Mouse (Mus musculus): Measurements from ENCODE around the gene Cux2. TPM values are rescaled to one million over a fixed set of nuclear protein-coding genes. Genes with fewer than 3 reads are reported as not detected.
A peak's percentile ranks its signal among the peaks of the same experiment; 100 is the strongest.

Gene Cux2
- total RNA-seq, 2 experiments from 2014 or later, result 1.1 to 1.5 TPM

DNA sequence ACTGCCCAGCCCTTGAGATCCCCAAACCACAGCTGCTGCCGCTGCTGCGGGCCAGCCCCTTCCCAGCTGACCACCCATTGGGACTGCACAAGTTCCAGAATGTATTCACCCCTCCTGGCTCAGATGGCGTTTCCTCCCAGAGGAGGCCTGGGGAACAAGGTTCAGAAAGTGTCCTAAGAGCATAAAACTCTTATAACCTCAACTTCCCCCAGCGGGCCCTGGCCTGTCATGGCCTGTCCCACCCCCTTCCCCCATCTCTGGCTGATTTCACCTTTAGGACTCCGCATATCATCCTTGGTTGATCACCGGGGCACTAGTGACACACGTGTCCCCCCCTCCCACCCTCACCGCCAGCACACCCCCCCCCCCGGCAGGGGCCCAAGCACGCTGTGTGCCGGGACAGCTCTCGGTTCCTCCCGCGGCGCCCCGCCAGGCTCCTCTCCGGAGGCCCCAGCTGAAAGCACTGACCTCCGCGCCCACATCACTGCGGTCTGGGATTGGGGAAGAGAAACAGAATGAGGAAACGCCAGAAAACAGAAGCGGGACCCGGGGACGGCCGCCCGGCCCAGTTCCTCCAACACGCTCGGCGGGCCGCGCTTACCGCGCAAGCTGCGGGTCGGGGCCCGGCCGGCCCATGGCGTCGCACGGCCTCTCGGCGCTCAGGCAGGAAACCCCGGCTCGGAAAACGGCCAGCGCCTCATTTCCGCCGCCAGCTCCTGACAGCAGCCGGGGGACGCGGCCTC lies 213.8 kb downstream of the Cux2 start:
- DNase-seq, result no peak

DNA sequence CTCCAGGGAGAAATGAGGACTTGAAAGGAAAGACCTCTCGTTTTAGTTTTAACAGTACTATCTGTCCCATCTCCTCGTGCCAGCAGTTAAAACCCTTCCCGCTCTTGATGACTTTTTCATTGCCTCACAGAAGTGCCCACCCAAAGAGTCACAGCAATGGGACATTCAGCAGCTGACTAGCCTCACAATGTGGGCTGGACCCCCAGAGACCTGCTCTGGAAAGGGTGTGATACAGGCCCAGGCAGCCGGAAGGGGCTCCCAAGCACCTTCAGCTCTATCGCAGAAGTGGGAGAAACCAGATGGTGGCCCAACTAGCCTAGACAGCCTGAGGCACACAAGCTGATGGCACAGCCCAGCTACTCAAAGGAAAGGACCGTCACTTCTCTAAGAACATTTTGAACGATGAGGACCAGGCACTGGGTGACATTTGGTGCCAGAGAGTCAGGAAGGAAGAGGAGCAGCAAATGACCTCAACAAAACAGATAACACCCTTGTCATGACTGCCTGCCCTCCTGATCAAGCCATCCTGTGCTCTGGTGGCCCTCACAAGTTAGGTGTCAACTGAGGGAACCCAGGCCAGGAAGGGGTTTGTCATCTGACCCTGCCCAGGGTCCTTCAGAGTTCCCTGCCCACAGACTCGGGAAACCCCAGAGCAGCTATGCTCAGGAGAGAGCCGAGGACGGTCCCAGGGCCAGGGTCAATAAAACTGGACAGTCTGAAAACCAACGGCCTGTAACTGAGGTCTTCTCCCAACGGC lies 214.7 kb downstream of the Cux2 start:
- no peak for DNase-seq

DNA sequence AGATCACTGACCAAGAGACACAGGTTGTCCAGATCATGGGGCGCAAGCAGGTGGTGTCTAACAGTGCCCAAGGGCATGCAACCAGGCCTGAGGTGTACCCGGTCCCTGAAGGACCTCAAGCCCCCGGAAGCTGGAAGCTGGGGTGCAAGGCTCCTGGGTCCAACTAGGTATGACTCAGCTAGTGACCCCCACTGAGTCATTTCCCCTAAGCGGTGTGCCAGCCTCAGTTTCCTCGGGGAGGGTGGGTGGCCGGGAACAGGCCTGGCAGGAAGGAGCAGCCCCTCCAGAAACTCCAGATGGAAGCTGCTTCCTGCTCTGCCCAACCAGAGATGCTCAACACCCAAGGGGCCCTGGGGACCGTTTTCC lies 215.7 kb downstream of the Cux2 start:
- no peak for DNase-seq

DNA sequence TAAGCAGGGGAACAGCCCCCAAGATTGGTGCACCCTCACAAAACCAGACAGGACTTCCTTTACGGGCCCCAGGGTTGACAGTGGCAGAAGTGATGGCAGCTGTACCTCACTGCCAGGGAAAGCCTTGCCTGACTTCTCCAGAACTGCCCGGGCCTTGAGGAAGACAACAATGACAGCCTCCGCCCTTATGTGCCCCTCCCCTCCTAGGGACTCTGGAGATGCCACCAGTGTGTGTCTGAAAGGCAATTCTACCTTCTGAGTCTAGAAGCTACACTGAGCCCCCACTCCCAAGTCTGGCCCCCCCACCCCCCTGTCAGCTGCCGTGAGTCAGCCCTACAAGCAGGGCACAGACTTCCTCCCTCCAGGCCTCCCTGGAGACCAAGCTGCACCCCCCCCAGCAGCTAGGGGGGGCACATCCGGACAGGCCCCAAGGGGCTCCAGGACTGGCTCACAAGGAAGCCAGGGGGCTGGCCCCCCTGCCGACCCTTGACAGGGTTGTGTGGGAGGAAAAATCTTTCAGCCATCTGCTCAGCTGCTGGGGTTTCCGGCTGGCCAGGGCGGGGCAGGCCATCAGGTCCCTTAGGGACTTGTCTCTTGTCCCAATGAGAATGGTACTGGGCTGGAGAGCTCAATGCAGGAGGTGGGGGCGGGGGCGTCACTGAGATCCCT lies 216.2 kb downstream of the Cux2 start:
- DNase-seq, result peak; percentile 47

DNA sequence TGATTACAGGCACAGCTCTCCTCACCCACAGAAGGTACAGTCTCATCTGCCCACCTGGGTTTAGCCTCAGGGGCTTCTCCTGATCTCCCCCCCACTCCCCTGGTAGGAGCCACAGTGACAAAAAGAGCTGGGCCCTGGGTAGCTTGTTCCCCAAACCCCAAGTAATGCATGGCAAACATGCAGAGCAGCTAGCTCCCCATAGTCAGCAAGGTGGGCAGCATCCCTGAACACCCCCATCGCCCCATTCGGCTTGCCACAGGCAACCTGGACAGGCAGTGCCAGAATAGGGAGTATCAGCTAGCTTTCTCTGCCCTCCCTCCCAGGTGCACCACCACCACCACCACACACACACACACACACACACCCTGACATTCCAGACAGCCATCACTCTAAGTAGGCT lies 216.7 kb downstream of the Cux2 start:
- DNase-seq, result no peak

DNA sequence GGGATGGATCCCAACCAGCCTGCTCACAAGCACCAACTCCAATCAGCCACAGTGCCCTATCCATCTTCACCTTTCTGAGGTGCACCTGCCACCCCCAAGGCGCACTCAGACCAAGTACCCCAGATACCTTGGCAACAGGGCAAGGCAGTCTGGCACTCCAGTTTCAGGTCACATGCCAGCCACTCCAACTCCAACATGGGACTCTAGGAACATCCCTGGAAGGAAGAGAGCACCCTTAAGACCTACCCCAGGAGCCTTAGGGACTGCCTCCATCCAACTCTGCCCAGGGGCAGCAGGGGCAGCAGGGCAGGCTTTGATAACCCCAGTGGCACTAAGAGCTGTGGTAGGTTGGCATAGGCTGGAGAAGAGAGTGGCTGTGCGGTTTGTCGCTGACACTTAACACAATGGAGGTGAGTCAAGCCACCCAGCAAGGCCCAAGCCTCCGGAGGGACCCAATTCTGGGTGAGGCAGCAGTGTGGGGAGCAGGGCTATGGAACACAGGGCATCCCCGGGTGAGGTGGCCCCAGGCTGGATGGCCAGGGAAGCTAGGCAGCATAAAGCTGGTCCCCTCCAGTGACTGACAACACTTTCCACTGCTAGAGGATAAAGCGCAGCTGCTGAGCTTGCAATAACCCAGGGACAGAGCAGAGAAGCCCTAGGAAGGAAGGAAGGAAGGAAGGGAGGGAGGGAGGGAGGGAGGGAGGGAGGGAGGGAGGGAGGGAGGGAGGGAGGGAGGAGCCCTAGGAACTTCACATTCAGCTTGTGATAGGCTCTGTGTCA lies 217.3 kb downstream of the Cux2 start:
- DNase-seq, result no peak

DNA sequence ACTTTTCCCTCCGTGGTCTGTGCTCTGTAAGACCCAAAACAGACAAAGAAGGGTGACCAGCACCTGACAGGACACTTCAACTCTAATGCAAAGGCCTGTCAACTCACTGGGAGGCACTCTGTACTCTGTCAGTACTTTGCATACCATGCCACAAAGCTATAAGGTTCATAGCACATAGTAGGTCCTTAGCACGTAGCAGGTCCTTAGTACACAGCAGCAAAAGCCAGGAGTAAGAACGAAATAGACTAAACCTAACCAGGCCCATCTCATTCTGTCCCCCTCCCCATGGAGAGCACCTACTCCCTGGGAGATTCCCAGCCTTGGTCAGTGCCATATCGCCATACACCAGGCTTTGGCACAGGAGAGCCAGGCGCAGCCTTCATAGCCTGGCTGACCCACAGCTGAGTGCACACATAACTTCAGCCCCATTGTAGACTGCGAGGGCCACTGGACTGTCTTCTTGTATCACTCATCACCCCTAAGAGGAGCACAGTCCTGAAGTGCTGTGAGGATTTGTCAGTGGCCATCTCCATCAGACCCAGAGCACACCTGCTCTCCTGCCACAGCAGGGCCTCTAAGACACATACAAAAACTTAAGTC lies 218.8 kb downstream of the Cux2 start:
- no peak for DNase-seq

DNA sequence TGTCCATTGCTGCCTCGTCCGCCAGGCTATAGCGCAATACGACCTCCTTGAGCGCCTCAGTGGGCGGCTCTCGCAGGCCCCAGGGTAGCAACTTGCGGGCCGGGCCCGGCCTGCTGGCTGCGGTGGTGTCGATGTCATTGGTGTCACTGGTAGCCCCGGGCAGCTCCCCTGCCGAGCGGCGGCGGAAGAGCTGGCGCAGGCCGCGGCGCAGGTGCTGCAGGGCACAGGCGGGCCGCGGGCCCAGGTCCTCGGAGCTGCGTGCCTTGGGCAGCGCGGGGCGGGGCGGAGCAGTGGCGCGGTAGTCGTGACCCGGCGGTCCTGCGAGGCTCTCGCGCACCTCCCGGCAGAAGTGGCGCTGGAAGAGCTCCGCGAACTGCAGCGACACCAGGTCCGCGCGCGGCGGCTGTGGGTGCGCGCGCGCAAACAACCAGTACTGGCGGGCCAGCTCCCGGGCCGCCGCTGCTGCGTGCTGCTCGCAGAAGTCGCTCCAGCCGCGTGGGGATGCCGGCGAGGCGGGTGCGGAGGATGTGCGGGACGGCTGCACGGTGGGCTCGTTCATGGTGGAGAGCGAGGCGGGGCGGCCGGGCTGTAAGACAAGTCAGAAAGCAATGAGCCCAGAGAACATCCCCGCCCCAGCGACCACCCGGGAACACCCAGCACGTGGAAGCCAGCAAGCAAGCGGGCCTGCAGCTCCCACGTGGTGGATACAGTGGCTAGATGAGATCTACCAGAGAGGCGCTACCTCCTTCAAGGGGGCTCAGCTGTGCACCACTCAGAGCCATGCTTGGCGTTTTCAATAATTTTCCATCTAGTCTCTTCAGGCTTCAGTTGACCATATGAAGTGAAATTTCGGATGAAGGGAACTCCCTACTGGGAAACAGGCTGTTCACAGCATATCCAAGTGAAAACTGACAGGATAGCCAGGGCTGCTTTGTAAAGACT lies 221.1 kb downstream of the Cux2 start:
- DNase-seq, result peak; percentile 56

DNA sequence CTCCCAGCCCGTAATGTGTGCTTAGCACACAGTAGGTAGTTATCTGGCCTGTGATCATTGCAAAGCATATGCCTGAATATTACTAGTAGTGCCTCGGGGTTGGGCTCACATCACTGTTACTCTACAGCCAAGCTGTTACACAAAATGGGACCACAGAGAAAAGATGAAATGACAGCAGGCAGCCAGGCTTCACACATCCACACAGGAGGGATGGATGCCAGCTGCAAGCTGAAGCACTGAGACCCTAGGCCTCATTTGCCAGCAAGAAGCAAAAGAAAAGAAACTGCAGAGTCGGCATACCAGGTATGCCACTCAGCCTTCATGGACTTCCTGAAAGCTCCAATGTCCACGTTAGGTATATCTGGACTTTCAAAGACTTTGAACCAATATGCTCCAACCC lies 222.0 kb downstream of the Cux2 start:
- no peak for DNase-seq

DNA sequence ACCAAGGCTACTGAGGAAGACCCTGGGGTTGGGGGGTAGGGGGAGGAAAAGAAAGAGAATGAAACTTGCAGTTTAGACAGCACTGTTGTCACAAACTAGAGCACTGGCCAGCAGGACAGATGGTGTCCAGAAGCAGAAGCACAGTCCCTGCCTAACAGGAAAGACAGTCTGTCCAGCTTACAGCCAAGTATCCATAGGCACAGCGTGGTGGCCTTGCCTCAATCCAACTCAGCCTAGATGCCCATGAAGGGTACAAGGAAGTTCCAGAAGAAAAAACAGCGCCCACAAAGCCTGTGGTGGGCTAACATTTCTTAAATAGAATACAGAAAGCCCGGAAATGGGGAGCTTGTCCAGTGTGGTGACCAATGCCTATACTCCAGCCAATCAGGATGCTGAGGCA lies 224.3 kb downstream of the Cux2 start:
- DNase-seq, result peak; percentile 2

DNA sequence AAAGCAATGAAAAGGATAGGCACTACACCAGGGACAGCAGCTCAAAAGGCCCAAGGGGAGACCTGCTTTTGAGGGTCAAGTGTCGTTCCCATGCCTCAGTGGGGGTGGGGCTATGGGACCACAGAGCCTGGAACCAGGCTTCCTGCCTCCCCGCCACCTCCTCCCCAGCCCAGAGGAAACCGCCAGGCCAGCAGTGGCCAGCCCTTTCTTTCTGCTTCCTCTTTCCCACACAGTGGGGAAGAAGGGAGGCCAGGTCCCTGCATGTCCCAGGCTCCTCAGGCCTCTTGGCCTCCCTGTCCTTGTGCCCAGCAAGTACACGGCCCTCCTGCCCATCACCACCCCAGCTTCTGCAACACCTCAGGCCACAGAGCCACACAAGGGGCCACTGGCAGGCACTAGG lies 225.8 kb downstream of the Cux2 start:
- DNase-seq, result no peak

DNA sequence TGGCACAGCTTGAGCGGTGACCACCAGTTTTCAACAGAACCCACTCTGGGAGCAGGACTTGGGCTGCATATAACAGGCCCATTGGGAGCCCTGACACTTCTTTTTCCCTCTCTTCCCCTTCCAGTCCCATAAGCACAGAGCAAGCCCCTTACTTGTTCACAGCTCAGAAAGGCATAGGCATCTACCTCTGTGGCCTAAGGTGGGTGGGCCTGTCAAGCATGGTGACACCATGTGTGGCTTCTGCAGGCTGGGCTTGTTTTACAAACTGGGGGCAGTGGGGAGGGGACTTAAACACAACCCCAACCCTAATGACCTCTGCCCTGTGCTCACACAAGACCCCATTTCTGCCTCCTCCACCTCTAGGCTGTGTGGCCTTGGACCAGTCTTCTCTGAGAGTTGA lies 226.2 kb downstream of the Cux2 start:
- DNase-seq, result no peak

DNA sequence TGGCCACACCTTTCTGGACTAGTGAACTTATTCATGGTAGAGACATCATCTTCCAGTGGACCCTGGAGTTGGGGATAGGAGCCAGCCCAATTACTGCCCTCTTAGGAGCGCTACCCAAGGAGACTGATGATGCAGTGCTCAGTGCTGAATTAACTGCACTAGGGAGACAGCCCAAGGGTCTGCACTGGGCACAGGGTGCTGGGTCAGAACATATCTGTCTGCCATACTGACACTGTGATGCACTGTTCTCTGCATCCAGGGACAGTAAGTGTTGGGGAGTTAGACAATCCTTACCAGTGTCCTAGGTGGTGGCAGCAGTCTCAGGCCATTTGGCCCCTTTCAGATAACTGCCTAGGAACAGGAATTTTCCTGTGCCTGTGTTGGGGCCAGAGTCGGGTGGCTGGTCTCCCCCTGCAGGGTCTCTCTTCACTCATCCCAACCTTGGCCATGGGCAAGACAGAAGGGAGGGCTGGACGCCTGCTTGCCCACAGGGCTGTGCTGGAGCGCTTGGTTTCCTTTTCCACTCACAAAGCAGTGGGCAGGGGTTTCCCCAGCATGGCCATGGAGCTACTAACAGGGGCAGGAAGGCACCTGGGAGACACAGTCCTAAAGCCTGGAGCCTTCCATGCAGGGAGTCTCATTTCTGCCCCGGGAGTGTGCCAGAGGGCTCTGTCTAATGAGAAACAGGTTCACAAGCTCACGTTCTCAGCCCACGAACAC lies 227.0 kb downstream of the Cux2 start:
- no peak for DNase-seq

DNA sequence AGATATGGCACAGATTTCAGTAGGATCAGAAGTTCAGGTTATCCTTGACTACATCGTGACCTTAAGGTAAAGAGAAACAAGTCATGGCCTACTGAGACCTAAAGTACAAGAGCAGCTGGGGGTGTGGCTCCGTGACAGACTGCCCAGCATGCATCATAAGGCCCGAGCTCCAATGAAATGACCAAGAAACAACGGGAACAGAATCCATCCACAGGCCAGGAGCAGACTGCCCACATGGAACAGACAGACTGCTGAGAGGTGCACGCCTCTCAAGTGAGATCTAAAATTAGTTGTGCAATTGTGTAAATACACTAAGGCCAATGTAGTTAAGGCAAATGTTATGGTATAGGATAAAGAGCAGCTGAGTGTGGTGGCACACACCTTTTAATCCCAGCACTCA lies 228.3 kb downstream of the Cux2 start:
- DNase-seq, result no peak

DNA sequence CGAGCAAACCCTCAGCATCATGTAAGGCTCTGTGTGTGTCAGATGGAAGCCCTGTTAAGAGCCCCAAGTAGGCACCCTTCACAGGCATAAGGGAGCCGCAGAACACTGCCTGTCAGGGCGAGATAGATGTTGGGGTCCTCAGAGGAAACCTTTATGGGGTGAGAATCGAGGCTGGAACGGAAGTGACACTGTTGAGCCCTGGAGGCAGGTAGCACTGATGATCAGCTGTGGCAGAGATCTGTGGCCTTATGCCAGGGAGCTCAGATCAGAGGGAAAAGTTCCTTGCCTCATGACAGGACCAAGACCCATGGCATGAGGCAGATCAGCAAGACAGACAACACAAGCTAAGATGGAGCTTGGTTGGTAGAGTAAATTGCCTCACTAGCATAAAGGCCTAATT lies 228.8 kb downstream of the Cux2 start:
- DNase-seq, result no peak

DNA sequence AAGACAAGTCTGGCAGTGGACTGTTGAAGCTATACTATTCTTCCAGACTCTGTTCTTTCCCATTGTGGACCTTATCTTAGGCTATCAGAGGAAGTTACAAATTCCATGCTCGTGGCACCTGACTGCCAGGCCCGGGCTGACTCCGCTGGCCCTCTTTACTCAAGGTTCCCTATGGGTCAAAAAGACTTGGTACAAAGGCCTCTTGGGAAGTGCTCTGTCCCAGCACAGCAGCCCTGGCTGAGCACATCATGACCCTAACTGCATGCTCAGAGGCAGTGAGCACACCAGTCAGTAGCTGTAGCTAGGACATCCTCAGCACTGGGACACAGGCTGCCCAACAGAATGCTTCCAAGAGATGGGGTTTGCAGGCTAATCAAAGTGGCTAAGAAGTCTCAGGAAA lies 229.2 kb downstream of the Cux2 start:
- DNase-seq, result no peak

DNA sequence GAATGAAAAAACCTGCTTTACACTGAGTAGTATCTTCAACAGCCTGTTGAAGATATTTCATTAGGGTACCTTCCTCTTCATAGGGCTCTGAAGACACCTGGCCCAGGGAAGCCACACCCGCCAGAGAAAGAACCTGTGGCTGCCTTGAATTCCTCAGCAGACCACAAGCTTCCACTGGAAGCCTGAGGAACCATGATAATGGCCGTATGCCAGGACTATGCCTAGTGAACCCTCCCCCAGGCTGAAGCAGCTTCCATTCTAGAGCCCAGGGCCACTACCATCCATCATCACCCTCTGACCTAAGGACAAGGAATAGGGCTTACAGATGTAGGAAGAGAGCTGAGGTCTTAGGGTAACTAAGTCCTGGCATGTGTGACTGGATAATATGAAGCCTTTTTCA lies 229.7 kb downstream of the Cux2 start:
- DNase-seq, result no peak

DNA sequence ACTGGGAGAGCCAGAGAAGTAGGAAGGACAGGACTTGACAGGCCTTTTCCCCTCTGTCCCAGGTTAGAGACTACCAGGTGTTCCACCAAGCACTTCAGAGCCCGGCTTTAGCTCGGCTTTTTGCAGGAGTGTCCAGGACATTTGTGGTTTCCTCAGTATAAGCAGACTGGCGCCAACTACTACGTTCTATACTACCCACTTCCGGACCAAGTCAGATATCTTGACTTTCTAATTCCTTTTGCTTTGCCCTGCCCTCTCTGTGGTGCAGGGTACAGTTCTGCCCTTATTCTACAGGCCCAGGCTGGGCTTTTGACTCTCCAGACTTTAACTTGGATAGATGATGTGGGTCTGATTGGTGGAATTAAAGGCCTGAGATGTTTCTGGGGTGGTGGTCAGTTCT lies 230.3 kb downstream of the Cux2 start:
- no peak for DNase-seq

DNA sequence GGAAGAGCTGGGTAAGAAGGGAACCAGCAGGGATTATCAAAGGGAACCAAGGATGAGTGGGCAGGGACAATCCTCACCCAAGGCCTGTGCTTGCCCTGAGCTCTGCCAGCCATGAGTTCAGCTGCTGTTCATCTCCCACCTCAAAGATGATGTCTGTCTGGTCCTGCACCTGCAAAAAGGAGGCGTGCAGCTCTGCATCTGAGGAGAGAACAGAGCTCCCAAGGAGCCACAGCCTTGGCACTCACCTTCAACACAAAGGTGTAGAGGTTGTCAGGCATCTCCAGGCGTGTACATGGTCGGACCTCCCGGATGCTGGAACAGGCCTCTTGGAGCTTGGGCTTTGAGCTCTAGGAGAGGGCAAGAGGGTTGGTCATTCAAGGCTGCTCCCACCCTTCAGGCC lies 231.0 kb downstream of the Cux2 start:
- no peak for DNase-seq

DNA sequence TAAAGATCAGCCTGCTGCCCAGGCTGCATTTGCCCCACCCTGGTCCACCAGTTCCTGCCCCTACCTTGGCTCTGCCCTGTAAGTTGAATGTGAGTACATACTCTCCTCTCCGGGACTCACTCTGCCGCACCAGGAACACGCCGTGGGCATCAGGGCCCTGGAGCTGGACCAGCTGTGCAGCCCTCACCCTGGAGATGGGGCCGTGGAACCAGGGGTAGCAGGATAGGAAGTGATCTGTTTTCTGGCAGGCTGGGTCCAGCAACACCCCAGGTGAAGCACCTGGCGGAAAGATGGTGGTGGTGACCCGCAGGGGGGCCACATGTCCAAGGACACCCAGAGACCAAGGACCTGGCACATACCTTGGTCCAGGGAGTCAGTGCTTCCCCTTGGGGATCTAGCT lies 231.5 kb downstream of the Cux2 start:
- no peak for DNase-seq

DNA sequence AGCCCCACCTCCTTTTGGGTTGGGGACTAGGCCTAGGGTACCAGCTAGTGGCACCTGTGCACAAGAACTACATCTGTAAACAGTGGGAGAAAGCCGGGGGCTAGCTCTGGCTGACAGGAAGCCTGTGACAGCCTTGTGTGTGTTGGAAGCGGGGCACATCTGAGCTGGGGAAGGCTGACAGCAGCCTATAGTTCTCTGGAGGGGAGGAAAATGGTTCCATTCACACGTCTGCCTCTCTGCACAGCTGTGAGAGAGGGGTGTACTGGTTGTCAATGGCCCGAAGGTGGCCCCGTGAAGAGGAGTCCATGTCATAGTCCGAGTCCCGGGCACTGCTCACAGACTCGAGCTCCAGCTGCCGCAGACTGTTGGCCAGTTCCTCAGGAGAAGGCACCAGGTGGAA lies 232.4 kb downstream of the Cux2 start:
- DNase-seq, result no peak
